Mouse (Mus musculus) thymus, adult 2 months (tissue): ENCODE measurements at regions not wholly inside any gene's neighbourhood (a gene's known extent, or its start where the extent isn't known, plus 50 kb on each side); places are given as distances from the start of the nearest gene placed in this dataset.

Source experiments
- CTCF ChIP-seq: fragments of 200-500 bp; IDR thresholded peaks from 2 replicates; pipeline ENCODE4 v1.5.1; 2012; ENCODE audit warnings: mild to moderate bottlenecking, control low read depth, low read length, moderate library complexity, borderline replicate concordance; ENCODE audit not compliant: control insufficient read depth, poor library complexity, insufficient read depth; ENCODE audit errors: extremely low read depth
- POLR2A ChIP-seq: fragments of 200-500 bp; IDR thresholded peaks from 2 replicates; pipeline ENCODE4 v1.6.1; 2012; ENCODE audit warnings: mild to moderate bottlenecking, low read length, control low read depth, moderate library complexity; ENCODE audit not compliant: control insufficient read depth, poor library complexity, insufficient read depth; ENCODE audit errors: extremely low read depth

GRCm38 (mm10) chr19:30302281-30302680 lies 69.5 kb downstream of the Mbl2 start:
- no peak for TF ChIP-seq CTCF
- no peak for TF ChIP-seq POLR2A
